Mouse (Mus musculus) urinary bladder, postnatal 10 days (tissue): Measurements from ENCODE around the gene Ptpn7.
A peak's percentile ranks its signal among the peaks of the same experiment; 100 is the strongest.

Experiments used
- DNase-seq: peaks from one replicate; pipeline ENCODE4 v3.0.0; 2022; ENCODE audit warnings: low spot score

Ptpn7 gene

DNA sequence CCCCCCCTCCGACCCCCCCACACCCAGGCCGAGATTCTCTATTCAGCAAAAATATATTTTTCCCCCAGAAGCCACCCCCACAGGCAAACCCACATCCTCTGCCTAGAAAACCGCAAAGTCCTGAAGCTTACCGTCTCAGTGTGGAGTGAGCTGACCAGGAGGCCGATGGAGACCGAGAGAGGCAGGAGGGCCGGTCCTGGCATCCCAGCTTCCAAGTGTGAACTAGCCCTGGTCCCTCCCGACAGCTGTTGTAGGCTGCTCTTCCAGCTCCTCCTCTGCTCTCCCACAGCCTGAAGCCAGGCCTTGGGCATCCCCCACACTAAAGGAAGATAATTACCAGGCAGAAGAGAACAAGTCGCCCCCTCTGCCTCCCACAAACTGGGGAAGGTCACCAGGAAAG, 3.5 kb upstream of the Ptpn7 start:
- no peak for DNase-seq

GRCm38 (mm10) chr1:135129543-135130183, 2.8 kb upstream of the Ptpn7 start:
- DNase-seq, result no peak

GRCm38 (mm10) chr1:135130376-135131018, 2.0 kb upstream of the Ptpn7 start:
- DNase-seq, result no peak

GRCm38 (mm10) chr1:135131034-135131433, 1.5 kb upstream of the Ptpn7 start:
- no peak for DNase-seq

DNA sequence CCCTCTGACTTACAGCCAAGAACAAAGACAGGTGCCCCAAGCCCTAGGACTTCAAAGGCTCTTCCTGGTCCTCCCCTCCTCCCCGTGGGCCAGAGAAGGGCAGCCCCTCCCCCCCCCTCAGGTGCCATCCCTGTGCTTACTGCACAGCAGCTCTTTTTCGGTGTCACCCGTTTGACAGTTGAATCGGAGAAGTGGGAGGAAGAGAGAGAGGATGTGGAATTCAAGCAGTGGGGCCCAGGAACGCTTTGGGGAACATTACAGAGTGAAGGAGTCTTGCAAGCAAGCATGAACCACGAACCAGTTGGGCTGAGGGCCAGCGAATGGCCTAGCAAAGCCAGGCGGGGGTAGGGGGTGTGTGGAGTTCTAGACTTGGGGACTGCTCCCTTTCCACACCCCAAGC, 940 bp upstream of the Ptpn7 start:
- DNase-seq, result no peak

GRCm38 (mm10) chr1:135132893-135133369, 431 bp downstream of the Ptpn7 start:
- no peak for DNase-seq

GRCm38 (mm10) chr1:135133678-135134435, 1.4 kb downstream of the Ptpn7 start:
- no peak for DNase-seq

GRCm38 (mm10) chr1:135135111-135135787, 2.7 kb downstream of the Ptpn7 start:
- no peak for DNase-seq

- no peak for DNase-seq
Observed at GRCm38 (mm10) chr1:135136500-135136899, 4.0 kb downstream of the Ptpn7 start.

GRCm38 (mm10) chr1:135139906-135140305, 7.4 kb downstream of the Ptpn7 start:
- no peak for DNase-seq

DNA sequence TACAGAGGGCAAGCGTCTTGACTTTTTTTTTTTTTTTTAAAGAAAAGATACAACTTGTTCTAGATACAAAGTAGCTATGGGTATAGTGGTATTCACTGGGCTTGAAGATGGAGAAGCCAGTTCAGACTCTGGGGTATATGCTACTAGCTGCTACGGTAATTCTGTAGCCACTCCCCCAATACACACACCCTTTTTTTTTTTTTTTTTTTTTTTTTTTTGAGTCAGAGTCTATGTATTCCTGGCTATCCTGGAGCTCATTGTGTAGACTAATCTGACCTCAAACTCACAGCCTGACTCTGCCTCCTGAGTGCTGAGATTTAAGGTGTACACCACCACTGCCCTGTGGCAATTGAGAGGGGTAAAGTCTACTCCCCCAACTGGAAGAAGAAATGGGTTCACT, 10.0 kb downstream of the Ptpn7 start:
- DNase-seq, result no peak

DNA sequence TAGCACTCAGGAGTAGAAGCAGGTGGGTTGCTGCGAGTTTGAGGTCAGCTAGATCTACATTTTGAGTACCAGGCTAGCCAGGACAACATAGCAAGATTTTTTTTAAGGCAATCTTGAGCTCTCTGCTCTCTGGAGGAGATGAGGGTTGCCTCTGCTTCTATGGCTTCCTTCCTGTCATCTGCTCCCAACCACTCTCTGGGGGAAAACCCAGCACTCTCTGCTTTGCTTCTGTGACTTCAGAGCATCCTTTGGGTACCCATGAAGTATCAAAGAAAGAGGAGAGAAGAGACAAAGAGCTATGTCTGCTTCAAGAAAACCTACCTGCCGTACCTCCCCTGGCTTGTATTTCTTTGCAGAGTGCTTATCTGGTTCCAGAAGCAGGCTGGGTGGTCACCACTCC, 11.4 kb downstream of the Ptpn7 start:
- no peak for DNase-seq

DNA sequence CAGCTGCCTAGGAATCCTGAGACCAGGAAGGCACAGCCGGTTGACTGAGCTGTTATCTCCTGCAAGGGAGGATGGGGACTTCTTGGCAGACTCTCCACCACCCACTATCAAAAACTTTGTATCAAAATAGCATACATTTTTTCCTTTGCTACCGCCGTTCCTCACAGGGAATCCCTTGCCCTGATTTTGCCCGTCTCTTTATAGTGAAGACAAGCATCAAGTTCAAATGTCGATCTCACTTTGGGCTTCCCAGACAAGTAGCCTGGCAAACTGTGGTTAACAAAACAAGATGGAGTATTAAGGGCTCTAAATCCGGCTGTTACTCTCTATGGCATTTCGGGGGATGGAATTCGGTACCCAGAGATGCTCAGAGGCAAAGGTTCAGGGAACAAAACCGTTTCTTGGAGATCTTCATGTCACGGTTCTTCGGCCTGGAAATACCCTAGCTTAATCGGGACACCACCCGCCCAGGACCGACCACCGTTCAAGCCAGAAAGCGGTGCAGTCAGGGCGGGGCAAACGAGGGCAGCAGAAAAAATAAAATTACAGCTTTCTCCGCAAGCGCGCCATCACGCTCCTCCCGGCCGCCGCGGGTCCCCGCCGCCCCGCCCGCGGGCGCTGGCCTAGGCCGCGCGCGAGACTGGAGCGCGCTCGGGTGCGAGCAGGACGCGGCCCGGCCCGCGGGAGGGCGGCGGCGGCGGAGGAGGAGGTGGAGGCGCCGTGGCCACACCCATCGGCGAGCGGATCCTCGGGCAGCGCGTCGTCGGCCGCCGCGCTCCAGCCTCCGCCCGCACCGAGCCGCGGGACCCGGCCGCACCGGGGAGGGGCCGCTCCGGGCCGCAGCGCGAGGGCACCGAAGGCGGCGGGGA, 13.8 kb downstream of the Ptpn7 start, which contains the start of gene Arl8a:
Gene Arl8a (plus strand): TSS at position 748 of the 869 bp plus-strand sequence.
- peak; percentile 49 for DNase-seq

GRCm38 (mm10) chr1:135146946-135147701, 14.6 kb downstream of the Ptpn7 start:
- peak; percentile 73 for DNase-seq

DNA sequence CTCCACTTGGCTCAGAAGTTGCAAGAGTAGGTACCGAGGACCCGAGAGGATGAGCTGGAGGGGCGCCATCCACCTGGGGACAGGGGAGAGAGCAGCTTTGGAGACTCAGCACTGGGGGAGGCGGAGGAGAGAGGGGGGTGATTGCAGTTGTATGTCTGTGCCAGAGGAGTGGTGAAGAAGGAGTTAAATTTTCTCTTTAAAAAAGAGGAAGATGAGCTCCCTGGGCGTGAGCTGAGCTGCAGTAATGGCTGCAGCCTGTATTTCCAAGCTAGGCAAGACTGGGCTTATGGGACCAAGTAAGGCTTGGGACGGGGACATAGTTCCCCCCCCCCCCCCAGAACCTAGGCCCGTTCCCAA, 15.2 kb downstream of the Ptpn7 start:
- DNase-seq, result no peak

DNA sequence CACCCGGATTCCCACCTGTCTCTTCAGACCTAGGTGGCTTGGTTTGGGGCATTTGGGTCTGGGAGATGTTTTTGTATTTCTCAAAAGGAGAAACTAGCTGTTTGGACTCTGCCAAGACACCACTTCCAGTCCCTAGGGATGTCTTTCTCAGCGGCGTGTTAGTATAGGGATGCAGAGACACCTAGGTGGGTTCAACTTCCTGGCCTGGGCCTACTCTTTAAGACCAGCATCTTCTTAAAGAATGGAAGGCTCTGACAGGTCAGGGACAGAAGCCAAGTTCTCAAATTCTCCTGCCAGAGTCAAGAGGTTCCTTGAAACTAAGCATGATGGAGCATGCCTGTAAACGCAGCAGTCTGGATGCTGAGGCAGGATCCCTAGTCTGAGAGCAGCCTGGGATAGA, 16.0 kb downstream of the Ptpn7 start:
- DNase-seq, result no peak

- DNase-seq, result no peak
Observed at GRCm38 (mm10) chr1:135148996-135149395, 16.5 kb downstream of the Ptpn7 start.

DNA sequence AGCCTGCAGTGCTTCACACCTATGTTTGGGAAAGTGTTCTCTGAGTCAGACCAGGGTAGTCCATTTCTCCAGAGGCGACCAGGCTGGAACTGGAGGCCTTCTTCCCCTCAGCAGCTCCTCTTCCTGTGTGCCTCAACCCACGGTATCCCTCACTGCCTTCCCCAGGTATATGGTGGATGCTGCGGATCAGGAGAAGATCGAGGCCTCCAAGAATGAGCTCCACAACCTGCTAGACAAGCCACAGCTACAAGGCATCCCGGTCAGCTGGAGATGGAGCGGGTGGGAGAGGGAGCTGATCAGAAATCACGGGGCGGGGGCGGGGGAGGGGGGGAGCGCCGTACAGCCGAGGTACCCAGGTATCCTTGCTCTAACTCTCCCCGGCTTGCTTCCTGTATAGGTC, 21.5 kb downstream of the Ptpn7 start:
- no peak for DNase-seq

- no peak for DNase-seq
Observed at GRCm38 (mm10) chr1:135154411-135154959, 22.0 kb downstream of the Ptpn7 start.

DNA sequence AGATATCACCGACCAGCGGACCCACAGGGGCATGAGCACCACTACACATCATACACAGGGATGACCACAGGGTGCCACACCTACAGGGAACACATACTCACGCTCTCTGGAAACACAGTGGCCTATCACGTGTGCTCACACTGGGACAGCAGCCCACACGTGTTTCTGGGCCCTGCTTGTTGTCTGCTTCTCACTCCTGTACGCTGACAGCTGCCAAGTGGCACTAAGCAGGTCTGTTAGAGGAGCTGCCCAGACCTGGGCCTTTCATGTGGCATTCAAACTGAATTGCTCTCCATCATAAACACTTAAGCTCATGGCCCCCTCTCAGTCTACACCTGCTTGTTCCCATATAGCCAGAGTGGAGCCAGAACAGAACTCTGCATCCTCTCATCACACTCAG, 23.8 kb downstream of the Ptpn7 start:
- DNase-seq, result no peak

DNA sequence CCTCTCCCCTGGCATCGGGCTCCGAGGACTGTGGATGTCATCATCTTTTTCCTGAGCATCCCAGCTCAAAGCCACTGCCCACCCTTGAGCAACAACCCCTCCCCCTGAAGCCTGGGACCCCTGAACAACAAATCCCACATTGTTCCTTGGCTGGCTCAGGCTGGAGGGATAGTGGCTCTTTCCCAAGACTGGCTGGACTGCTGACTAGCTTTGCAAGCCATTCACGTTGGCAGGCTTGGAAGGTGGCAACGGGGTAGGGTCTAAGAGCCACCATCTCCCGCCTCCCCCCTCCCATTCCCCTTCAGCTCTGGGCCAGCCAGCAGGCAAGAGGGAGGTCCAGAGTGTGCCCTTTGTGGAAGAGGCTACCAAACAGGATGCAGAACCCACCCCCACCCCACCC, 26.1 kb downstream of the Ptpn7 start:
- DNase-seq, result no peak
